Mouse (Mus musculus) spleen, adult 2 months (tissue): ENCODE data around the gene Sub1. TPM values are rescaled to one million over a fixed set of nuclear protein-coding genes. Genes with fewer than 3 reads are reported as not detected.

Experiments
- DNase-seq, 2 experiments: peaks; one replicate each; pipeline versions ENCODE4 v3.0.0 to v3.0.0-alpha.2; 2012 to 2021; ENCODE audit warnings: low spot score in 2 of 2, low read depth in 1 of 2
- H3K27ac ChIP-seq: fragments of 200-500 bp; 2 replicates; pipeline ENCODE4 v1.5.1; 2012; ENCODE audit warnings: low read length, inconsistent platforms; ENCODE audit not compliant: insufficient read depth
- H3K27me3 ChIP-seq: fragments of 200-500 bp; 2 replicates; pipeline ENCODE4 v1.6.1; 2012; ENCODE audit warnings: mild to moderate bottlenecking, moderate library complexity, low read length, inconsistent platforms; ENCODE audit not compliant: control insufficient read depth, insufficient read depth
- H3K36me3 ChIP-seq: fragments of 200-500 bp; 2 replicates; pipeline ENCODE4 v1.6.1; 2012; ENCODE audit warnings: mild to moderate bottlenecking, low read length, inconsistent platforms; ENCODE audit not compliant: control insufficient read depth, insufficient read depth
- H3K4me1 ChIP-seq: fragments of 200-500 bp; 2 replicates; pipeline ENCODE4 v1.6.1; 2011; ENCODE audit warnings: inconsistent platforms; ENCODE audit not compliant: control insufficient read depth, insufficient read depth, insufficient read length
- H3K4me3 ChIP-seq: fragments of 200-500 bp; 2 replicates; pipeline ENCODE4 v1.5.1; 2011; ENCODE audit warnings: mild to moderate bottlenecking, inconsistent platforms; ENCODE audit not compliant: insufficient read depth, insufficient read length; ENCODE audit errors: extremely low read depth
- CTCF ChIP-seq: fragments of 200-500 bp; IDR thresholded peaks from 2 replicates; pipeline ENCODE4 v1.5.1; 2011; ENCODE audit warnings: mild to moderate bottlenecking, inconsistent platforms; ENCODE audit not compliant: insufficient read depth, insufficient read length, insufficient replicate concordance; ENCODE audit errors: extremely low read depth
- POLR2A ChIP-seq: fragments of 200-500 bp; IDR thresholded peaks from 2 replicates; pipeline ENCODE4 v1.6.1; 2011; ENCODE audit warnings: low read depth, low read length, inconsistent platforms
- WGBS: fragments of 180-500 bp; shearing (Covaris S2); methylation state at CpG from one replicate; pipeline ENCODE4 v1.1.7; 2018; 5-methylcytosine and 5-hydroxymethylcytosine counted together
- polyA plus RNA-seq: library from polyadenylated mRNA; depleted of rRNA; stranded (reverse); fragments of >200 nt; gene quantifications from 2 replicates; pipeline ENCODE4 v1.2.3, GENCODE M21; 2012

Gene Sub1
- polyA plus RNA-seq, 1 experiment, result 2.9 TPM

GRCm38 (mm10) chr15:12036675-12037074, 39.9 kb upstream of the Sub1 start:
- H3K27ac ChIP-seq, result no peak overlapping the region
- no peaks in the 10 kb centered on the region for H3K27me3 ChIP-seq
- no peak overlapping the region for H3K4me3 ChIP-seq
- no peak for DNase-seq
- WGBS, result 80% methylated on average over 5 of the region's 5 CpGs
- TF ChIP-seq CTCF (no peak), POLR2A (no peak)
- H3K36me3 ChIP-seq, result no peaks in the 10 kb centered on the region
- no peaks in the 10 kb centered on the region for H3K4me1 ChIP-seq

GRCm38 (mm10) chr15:12034317-12034716, 37.5 kb upstream of the Sub1 start:
- Histone ChIP-seq H3K36me3 (no peaks in the 10 kb centered on the region), H3K4me3 (no peak overlapping the region)
- 44% methylated on average over 4 of the region's 4 CpGs for WGBS

GRCm38 (mm10) chr15:12033155-12033554, 36.4 kb upstream of the Sub1 start:
- TF ChIP-seq POLR2A, result no peak
- Histone ChIP-seq H3K27ac (no peak overlapping the region), H3K36me3 (no peaks in the 10 kb centered on the region), H3K4me1 (no peaks in the 10 kb centered on the region), H3K27me3 (no peaks in the 10 kb centered on the region), H3K4me3 (no peak overlapping the region)
- DNase-seq, result no peak

More at GRCm38 (mm10) chr15:12034317-12034716, 37.5 kb upstream of the Sub1 start:
- no peak for TF ChIP-seq POLR2A
- TF ChIP-seq CTCF, result no peak
- no peaks in the 10 kb centered on the region for H3K27me3 ChIP-seq
- no peaks in the 10 kb centered on the region for H3K4me1 ChIP-seq
- DNase-seq, result no peak
- H3K27ac ChIP-seq, result no peak overlapping the region

- Histone ChIP-seq H3K4me3 (no peak overlapping the region), H3K27me3 (no peaks in the 10 kb centered on the region), H3K36me3 (no peaks in the 10 kb centered on the region), H3K27ac (no peak overlapping the region), H3K4me1 (peaks cover 5% of the 10 kb centered on the region; the same call in 1 of the 2 replicates)
- WGBS, result 90% methylated on average over 3 of the region's 3 CpGs
- no peak for TF ChIP-seq CTCF
- no peak for TF ChIP-seq POLR2A
- no peak for DNase-seq
Observed at GRCm38 (mm10) chr15:12032512-12032911, 35.7 kb upstream of the Sub1 start.

GRCm38 (mm10) chr15:12031861-12032260, 35.1 kb upstream of the Sub1 start:
- peaks cover 6% of the 10 kb centered on the region; the same call in 1 of the 2 replicates for H3K4me1 ChIP-seq
- no peak overlapping the region for H3K4me3 ChIP-seq
- H3K36me3 ChIP-seq, result no peaks in the 10 kb centered on the region
- no peak for TF ChIP-seq CTCF
- no peak for TF ChIP-seq POLR2A
- no peaks in the 10 kb centered on the region for H3K27me3 ChIP-seq
- DNase-seq, result no peak
- no peak overlapping the region for H3K27ac ChIP-seq
- WGBS, result 76% methylated on average over 8 of the region's 8 CpGs

GRCm38 (mm10) chr15:12030221-12030620, 33.4 kb upstream of the Sub1 start:
- Histone ChIP-seq H3K4me3 (no peak overlapping the region), H3K27me3 (no peaks in the 10 kb centered on the region), H3K36me3 (no peaks in the 10 kb centered on the region), H3K27ac (no peak overlapping the region), H3K4me1 (peaks cover 11% of the 10 kb centered on the region; the same call in 1 of the 2 replicates)
- no peak for DNase-seq
- TF ChIP-seq POLR2A, result no peak
- TF ChIP-seq CTCF, result no peak
- 51% methylated on average over 4 of the region's 4 CpGs for WGBS

- WGBS, result 23% methylated on average over 3 of the region's 3 CpGs
- TF ChIP-seq POLR2A, result no peak
- no peak for TF ChIP-seq CTCF
- peaks cover 11% of the 10 kb centered on the region; the same call in 1 of the 2 replicates for H3K4me1 ChIP-seq
Observed at GRCm38 (mm10) chr15:12027807-12028206, 31.0 kb upstream of the Sub1 start.

More at GRCm38 (mm10) chr15:12027807-12028206, 31.0 kb upstream of the Sub1 start:
- H3K36me3 ChIP-seq, result no peaks in the 10 kb centered on the region
- no peak overlapping the region for H3K27ac ChIP-seq
- H3K4me3 ChIP-seq, result no peak overlapping the region
- no peak for DNase-seq
- H3K27me3 ChIP-seq, result no peaks in the 10 kb centered on the region
